Mouse (Mus musculus) MEL (cell line): ENCODE measurements around the gene Hmgb2. TPM values are rescaled to one million over a fixed set of nuclear protein-coding genes. Genes with fewer than 3 reads are reported as not detected.

Experiments used
- DNase-seq: peaks from one replicate; pipeline ENCODE4 v3.0.0; 2011; ENCODE audit warnings: low read depth, low spot score
- H3K27ac ChIP-seq: 2 replicates; pipeline ENCODE4 v1.5.1; 2012; ENCODE audit warnings: low read depth, mild to moderate bottlenecking, control low read depth, low read length, moderate library complexity; ENCODE audit not compliant: control insufficient read depth
- H3K27me3 ChIP-seq, 2 experiments: fragments of 150-350 bp in 1 of 2; sonication (generic) in 1 of 2; 2 replicates each; pipeline ENCODE4 v1.6.1; 2012; ENCODE audit warnings: low read length in 2 of 2, mild to moderate bottlenecking in 2 of 2, improper control_type of control experiment in 1 of 2, moderate library complexity in 1 of 2; ENCODE audit not compliant: insufficient read depth in 2 of 2, control insufficient read depth in 1 of 2
- H3K36me3 ChIP-seq, 2 experiments: 2 replicates each; pipeline ENCODE4 v1.6.1; 2012 to 2014; ENCODE audit warnings: low read length in 2 of 2, improper control_type of control experiment in 1 of 2, inconsistent platforms in 1 of 2, mild to moderate bottlenecking in 1 of 2; ENCODE audit not compliant: insufficient read depth in 2 of 2, control insufficient read depth in 1 of 2
- H3K4me1 ChIP-seq, 2 experiments: fragments of 150-350 bp in 1 of 2; sonication (generic) in 1 of 2; 2 replicates each; pipeline ENCODE4 v1.6.1; 2012; ENCODE audit warnings: low read length in 2 of 2, improper control_type of control experiment in 1 of 2, mild to moderate bottlenecking in 1 of 2; ENCODE audit not compliant: insufficient read depth in 2 of 2, control insufficient read depth in 1 of 2
- H3K4me3 ChIP-seq, 2 experiments: fragments of 150-350 bp in 1 of 2; sonication (generic) in 1 of 2; 2 replicates each; pipeline ENCODE4 v1.5.1; 2012; ENCODE audit warnings: low read depth in 2 of 2, low read length in 2 of 2, mild to moderate bottlenecking in 2 of 2, moderate library complexity in 2 of 2, control low read depth in 1 of 2, improper control_type of control experiment in 1 of 2; ENCODE audit not compliant: control insufficient read depth in 1 of 2, insufficient read depth in 1 of 2
- H3K79me2 ChIP-seq: 2 replicates; pipeline ENCODE4 v1.6.1; 2012; ENCODE audit warnings: mild to moderate bottlenecking, low read length, moderate library complexity; ENCODE audit not compliant: control insufficient read depth, poor library complexity, insufficient read depth
- H3K9ac ChIP-seq: 2 replicates; pipeline ENCODE4 v1.6.1; 2012; ENCODE audit warnings: low read depth, mild to moderate bottlenecking, control low read depth, low read length, moderate library complexity; ENCODE audit not compliant: control insufficient read depth, poor library complexity, severe bottlenecking
- H3K9me3 ChIP-seq: fragments of 150-350 bp; sonication (generic); replicated peaks from 2 replicates; pipeline ENCODE4 v1.6.1; 2012; ENCODE audit warnings: mild to moderate bottlenecking, low read length, improper control_type of control experiment, moderate library complexity; ENCODE audit not compliant: insufficient read depth
- BHLHE40 ChIP-seq: IDR thresholded peaks from 2 replicates; pipeline ENCODE4 v1.6.1; 2012; ENCODE audit warnings: low read depth, mild to moderate bottlenecking, inconsistent platforms, low read length, improper control_type of control experiment, borderline replicate concordance
- CHD1 ChIP-seq: IDR thresholded peaks from 2 replicates; pipeline ENCODE4 v1.6.1; 2012; ENCODE audit warnings: low read depth, mild to moderate bottlenecking, inconsistent platforms, low read length, improper control_type of control experiment
- CHD2 ChIP-seq: IDR thresholded peaks from 2 replicates; pipeline ENCODE4 v1.6.1; 2011; ENCODE audit warnings: low read length, improper control_type of control experiment
- CTCF ChIP-seq, 3 experiments: IDR thresholded peaks in 2 of 3; conservative IDR thresholded peaks in 1 of 3; 2 replicates each; pipeline ENCODE4 v1.5.1; 2011 to 2012; ENCODE audit warnings: low read length in 3 of 3, low read depth in 2 of 3, mild to moderate bottlenecking in 2 of 3, improper control_type of control experiment in 1 of 3, inconsistent platforms in 1 of 3, mixed read lengths in 1 of 3, moderate library complexity in 1 of 3; ENCODE audit not compliant: control insufficient read depth in 1 of 3, insufficient read depth in 1 of 3, poor library complexity in 1 of 3, severe bottlenecking in 1 of 3
- E2F4 ChIP-seq: IDR thresholded peaks from 2 replicates; pipeline ENCODE4 v1.6.1; 2011; ENCODE audit warnings: low read depth, low read length, improper control_type of control experiment, borderline replicate concordance
- ELF1 ChIP-seq: IDR thresholded peaks from 2 replicates; pipeline ENCODE4 v1.6.1; 2014; ENCODE audit warnings: low read depth, mild to moderate bottlenecking, inconsistent platforms, low read length, improper control_type of control experiment, moderate library complexity
- EP300 ChIP-seq, 2 experiments: IDR thresholded peaks; 2 replicates each; pipeline ENCODE4 v1.6.1; 2011; ENCODE audit warnings: improper control_type of control experiment in 2 of 2, low read length in 2 of 2, low read depth in 1 of 2, mild to moderate bottlenecking in 1 of 2
- ETS1 ChIP-seq: IDR thresholded peaks from 2 replicates; pipeline ENCODE4 v1.6.1; 2012; ENCODE audit warnings: low read depth, mild to moderate bottlenecking, inconsistent platforms, low read length, improper control_type of control experiment, moderate library complexity
- GABPA ChIP-seq: IDR thresholded peaks from 2 replicates; pipeline ENCODE4 v1.6.1; 2012; ENCODE audit warnings: low read depth, mild to moderate bottlenecking, inconsistent platforms, low read length, improper control_type of control experiment, moderate library complexity
- JUND ChIP-seq: IDR thresholded peaks from 2 replicates; pipeline ENCODE4 v1.6.1; 2011; ENCODE audit warnings: low read depth, mild to moderate bottlenecking, improper control_type of control experiment, low read length
- KAT2A ChIP-seq: conservative IDR thresholded peaks from 2 replicates; pipeline ENCODE4 v1.6.1; 2012; ENCODE audit warnings: low read depth, low read length, improper control_type of control experiment, inconsistent platforms
- MAX ChIP-seq: IDR thresholded peaks from 2 replicates; pipeline ENCODE4 v1.6.1; 2011; ENCODE audit warnings: low read length, improper control_type of control experiment
- MAZ ChIP-seq: IDR thresholded peaks from 2 replicates; pipeline ENCODE4 v1.6.1; 2012; ENCODE audit warnings: low read depth, mild to moderate bottlenecking, inconsistent platforms, low read length, improper control_type of control experiment
- MXI1 ChIP-seq: IDR thresholded peaks from 2 replicates; pipeline ENCODE4 v1.6.1; 2011; ENCODE audit warnings: mild to moderate bottlenecking, low read depth, low read length, improper control_type of control experiment
- MYB ChIP-seq: IDR thresholded peaks from 2 replicates; pipeline ENCODE4 v1.6.1; 2011; ENCODE audit warnings: mild to moderate bottlenecking, low read depth, low read length, improper control_type of control experiment
- MYC ChIP-seq: IDR thresholded peaks from 2 replicates; pipeline ENCODE4 v1.6.1; 2011; ENCODE audit warnings: low read depth, mild to moderate bottlenecking, low read length, improper control_type of control experiment, moderate library complexity
- POLR2A ChIP-seq, 2 experiments: IDR thresholded peaks; 2 replicates each; pipeline ENCODE4 v1.6.1; 2011 to 2012; ENCODE audit warnings: low read length in 2 of 2, mild to moderate bottlenecking in 2 of 2, control low read depth in 1 of 2, improper control_type of control experiment in 1 of 2, low read depth in 1 of 2, moderate library complexity in 1 of 2; ENCODE audit not compliant: control insufficient read depth in 1 of 2, insufficient read depth in 1 of 2, poor library complexity in 1 of 2
- POLR2AphosphoS2 ChIP-seq: IDR thresholded peaks from 2 replicates; pipeline ENCODE4 v1.6.1; 2011; ENCODE audit warnings: low read length, improper control_type of control experiment
- POLR2AphosphoS5 ChIP-seq: IDR thresholded peaks from 2 replicates; pipeline ENCODE4 v1.6.1; 2012; ENCODE audit warnings: low read depth, borderline replicate concordance, mild to moderate bottlenecking, inconsistent platforms, low read length, moderate library complexity, mixed read lengths
- RAD21 ChIP-seq: IDR thresholded peaks from 2 replicates; pipeline ENCODE4 v1.6.1; 2011; ENCODE audit warnings: mild to moderate bottlenecking, low read depth, low read length, improper control_type of control experiment
- RCOR1 ChIP-seq: IDR thresholded peaks from 2 replicates; pipeline ENCODE4 v1.6.1; 2012; ENCODE audit warnings: low read depth, mild to moderate bottlenecking, inconsistent platforms, low read length, improper control_type of control experiment
- SIN3A ChIP-seq: IDR thresholded peaks from 2 replicates; pipeline ENCODE4 v1.6.1; 2012; ENCODE audit warnings: low read length, improper control_type of control experiment, inconsistent platforms
- TAL1 ChIP-seq: IDR thresholded peaks from 2 replicates; pipeline ENCODE4 v1.6.1; 2012; ENCODE audit warnings: mild to moderate bottlenecking, inconsistent platforms, low read length, moderate library complexity, mixed read lengths
- TBP ChIP-seq: IDR thresholded peaks from 2 replicates; pipeline ENCODE4 v1.8.0; 2011; ENCODE audit warnings: low read depth, low read length, improper control_type of control experiment
- TCF12 ChIP-seq: IDR thresholded peaks from 2 replicates; pipeline ENCODE4 v1.6.1; 2014; ENCODE audit warnings: low read depth, mild to moderate bottlenecking, inconsistent platforms, low read length, improper control_type of control experiment, moderate library complexity
- UBTF ChIP-seq: IDR thresholded peaks from 2 replicates; pipeline ENCODE4 v1.6.1; 2012; ENCODE audit warnings: low read depth, mild to moderate bottlenecking, inconsistent platforms, low read length, improper control_type of control experiment, moderate library complexity, borderline replicate concordance; ENCODE audit not compliant: insufficient read depth
- ZC3H11A ChIP-seq: IDR thresholded peaks from 2 replicates; pipeline ENCODE4 v1.6.1; 2012; ENCODE audit warnings: low read depth, mild to moderate bottlenecking, inconsistent platforms, low read length, improper control_type of control experiment
- ZKSCAN1 ChIP-seq: IDR thresholded peaks from 2 replicates; pipeline ENCODE4 v1.6.1; 2012; ENCODE audit warnings: low read depth, mild to moderate bottlenecking, inconsistent platforms, low read length, improper control_type of control experiment, moderate library complexity
- ZMIZ1 ChIP-seq: IDR thresholded peaks from 2 replicates; pipeline ENCODE4 v1.6.1; 2012; ENCODE audit warnings: low read depth, mild to moderate bottlenecking, inconsistent platforms, low read length, improper control_type of control experiment, moderate library complexity
- ZNF384 ChIP-seq: IDR thresholded peaks from 2 replicates; pipeline ENCODE4 v1.6.1; 2012; ENCODE audit warnings: low read depth, mild to moderate bottlenecking, inconsistent platforms, low read length, improper control_type of control experiment
- polyA plus RNA-seq, 2 experiments: library from polyadenylated mRNA; stranded (reverse) in 1 of 2; unstranded in 1 of 2; fragments of >175 nt in 1 of 2; fragments of >200 nt in 1 of 2; gene quantifications; 2 replicates each; pipeline versions ENCODE4 v1.2.1 to v1.2.4; 2012; ENCODE audit warnings: low replicate concordance in 2 of 2, low read depth in 1 of 2; ENCODE audit not compliant: insufficient read length in 2 of 2, insufficient read depth in 1 of 2, missing spikeins in 1 of 2
- total RNA-seq: library from RNA; depleted of rRNA; stranded (reverse); fragments of 300-350 nt; gene quantifications from 2 replicates; pipeline ENCODE4 v1.2.3, GENCODE M21; 2012

Gene Hmgb2
- total and polyA plus RNA-seq, 3 experiments: 126 to 399 (median 220) TPM

DNA sequence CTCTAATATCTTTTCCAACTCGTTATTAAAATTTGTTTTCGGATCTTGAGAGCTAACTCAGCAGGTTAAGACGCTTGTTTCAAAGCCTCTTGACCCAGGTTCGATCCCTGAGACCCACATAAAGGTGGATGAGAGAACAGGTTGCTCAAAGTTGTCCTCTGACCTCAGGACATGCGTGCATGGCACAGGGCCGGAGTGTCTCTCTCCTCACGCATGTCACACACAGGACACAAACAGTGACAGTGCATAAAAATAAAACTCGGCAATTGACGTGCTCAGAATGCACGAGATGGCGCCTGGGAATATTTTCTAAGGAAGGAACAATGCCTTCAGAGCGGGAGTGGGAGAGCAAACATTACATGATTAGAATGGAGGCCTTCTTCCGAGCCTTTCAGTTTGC lies 18.5 kb downstream of the Hmgb2 start:
- H3K4me3 ChIP-seq: peak overlapping the region; percentile 2 to 50; a peak in 3 of 4 replicates
- H3K9me3 ChIP-seq: no peaks in the 10 kb centered on the region
- no peaks in the 10 kb centered on the region for H3K79me2 ChIP-seq
- 0 out of 4 replicates have a peak, but pooled peaks cover 0 to 2% of the 10 kb centered on the region in 2 experiments for H3K36me3 ChIP-seq
- DNase-seq: no peak
- no peaks in the 10 kb centered on the region for H3K27me3 ChIP-seq
- peak overlapping the region; percentile 56 for H3K27ac ChIP-seq
- H3K9ac ChIP-seq: peak overlapping the region; percentile 33; the same call in 1 of the 2 replicates
- TF ChIP-seq MXI1 (no peak), CTCF (IDR thresholded peaks at IDR 0.05 in 2 of 3, conservative IDR thresholded peaks at IDR 0.05 in 1 of 3; ENCODE audit: control insufficient read depth in 1 of 3, insufficient read depth in 1 of 3, low read depth in 2 of 3, low read length in 3 of 3, poor library complexity in 1 of 3, severe bottlenecking in 1 of 3) (no peak)
- peaks cover 0 to 8% of the 10 kb centered on the region in 2 experiments; a peak in 2 of 4 replicates for H3K4me1 ChIP-seq

DNA sequence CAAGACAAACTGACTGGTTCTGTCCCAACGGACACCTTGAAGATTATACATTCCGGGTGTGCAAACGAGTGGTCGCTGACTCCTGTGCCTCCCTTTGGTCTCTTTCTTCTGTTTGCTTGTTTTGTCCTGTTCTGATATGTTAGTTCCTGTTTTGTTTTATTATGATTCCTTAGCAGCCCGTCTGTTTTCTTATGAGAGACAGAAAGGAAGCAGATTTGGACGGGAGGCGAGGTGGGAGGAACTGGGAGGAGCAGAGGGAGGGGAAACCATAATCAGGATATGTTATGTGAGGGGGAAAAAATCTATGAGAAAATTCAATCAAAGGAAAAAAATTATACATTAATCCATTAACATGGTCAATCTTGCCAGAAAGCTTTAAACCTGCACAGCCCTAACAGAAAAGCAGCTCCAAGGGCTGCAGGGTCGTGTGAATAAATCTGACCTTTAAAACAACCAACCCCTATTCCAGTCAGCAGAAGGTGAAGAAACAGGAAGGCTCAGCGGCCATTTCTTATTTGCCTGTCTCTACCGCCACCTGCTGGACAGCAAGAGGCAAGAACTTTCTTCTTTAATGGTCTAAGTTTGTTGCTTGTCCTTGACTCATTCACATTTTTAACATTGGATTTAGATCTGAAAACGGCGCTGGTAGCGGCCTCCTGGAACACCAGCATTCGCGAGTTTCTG lies 19.1 kb downstream of the Hmgb2 start:
- Histone ChIP-seq H3K27ac (peak overlapping the region; percentile 56), H3K79me2 (no peaks in the 10 kb centered on the region), H3K9ac (peak overlapping the region; percentile 33), H3K27me3 (no peaks in the 10 kb centered on the region), H3K36me3 (peaks cover 0 to 2% of the 10 kb centered on the region in 2 experiments; a peak in 1 of 4 replicates), H3K4me1 (peaks cover 0 to 8% of the 10 kb centered on the region in 2 experiments; a peak in 2 of 4 replicates), H3K9me3 (no peaks in the 10 kb centered on the region), H3K4me3 (peak overlapping the region; percentile 29 to 50; a peak in 3 of 4 replicates)
- peak; percentile 92 for DNase-seq
- TF ChIP-seq CHD1 (peak; percentile 97), POLR2AphosphoS5 (no peak), POLR2AphosphoS2 (no peak), ZMIZ1 (no peak), GABPA (no peak), MAX (no peak), MAZ (no peak), ZC3H11A (peak; percentile 95), TCF12 (no peak), RCOR1 (no peak), ZNF384 (no peak), BHLHE40 (no peak), ELF1 (peak; percentile 61; the same call in 1 of the 2 replicates), TBP (no peak), EP300 (IDR thresholded peaks at IDR 0.05; ENCODE audit: low read depth in 1 of 2, low read length in 2 of 2) (no peak), UBTF (no peak), RAD21 (peak; percentile 94), POLR2A (IDR thresholded peaks at IDR 0.05; ENCODE audit: control insufficient read depth in 1 of 2, insufficient read depth in 1 of 2, low read depth in 1 of 2, low read length in 2 of 2, poor library complexity in 1 of 2) (no peak), ETS1 (no peak), MYC (no peak), TAL1 (no peak), SIN3A (peak; percentile 66), CHD2 (no peak), KAT2A (no peak), CTCF (IDR thresholded peaks at IDR 0.05 in 2 of 3, conservative IDR thresholded peaks at IDR 0.05 in 1 of 3; ENCODE audit: control insufficient read depth in 1 of 3, insufficient read depth in 1 of 3, low read depth in 2 of 3, low read length in 3 of 3, poor library complexity in 1 of 3, severe bottlenecking in 1 of 3) (peak; percentile 79 to 95 (median 80)), MYB (no peak), ZKSCAN1 (no peak), E2F4 (no peak), JUND (no peak)
